Mouse (Mus musculus): ENCODE measurements around the gene Incenp.

Gene Incenp

GRCm38 (mm10) chr19:9899072-9899779, at the start of gene Incenp:
Gene Incenp, minus strand, starts transcription at chr19:9899551.
- peak; percentile 99 for DNase-seq (ENCODE audit: low read depth)

- DNase-seq (ENCODE audit: low read depth) = peak; percentile 94
Measured at GRCm38 (mm10) chr19:9946986-9947385, 47.6 kb upstream of the Incenp start.

GRCm38 (mm10) chr19:9945800-9946564, 46.6 kb upstream of the Incenp start:
- DNase-seq (ENCODE audit: low read depth) = peak; percentile 82

GRCm38 (mm10) chr19:9942539-9943533, 43.5 kb upstream of the Incenp start:
- DNase-seq (ENCODE audit: low read depth) = no peak

GRCm38 (mm10) chr19:9941809-9942208, 42.5 kb upstream of the Incenp start:
- no peak for DNase-seq (ENCODE audit: low read depth)

- no peak for DNase-seq (ENCODE audit: low read depth)
Measured at GRCm38 (mm10) chr19:9940903-9941302, 41.6 kb upstream of the Incenp start.

GRCm38 (mm10) chr19:9939841-9940240, 40.5 kb upstream of the Incenp start:
- no peak for DNase-seq (ENCODE audit: low read depth)

GRCm38 (mm10) chr19:9938824-9939303, 39.5 kb upstream of the Incenp start:
- peak; percentile 71 for DNase-seq (ENCODE audit: low read depth)

GRCm38 (mm10) chr19:9938156-9938823, 38.9 kb upstream of the Incenp start:
- DNase-seq (ENCODE audit: low read depth) = no peak

GRCm38 (mm10) chr19:9937428-9937827, 38.1 kb upstream of the Incenp start:
- no peak for DNase-seq (ENCODE audit: low read depth)

- peak; percentile 50 for DNase-seq (ENCODE audit: low read depth)
Measured at GRCm38 (mm10) chr19:9936579-9936978, 37.2 kb upstream of the Incenp start.

- DNase-seq (ENCODE audit: low read depth) = no peak
Measured at GRCm38 (mm10) chr19:9933908-9934307, 34.6 kb upstream of the Incenp start.

GRCm38 (mm10) chr19:9931167-9931607, 31.8 kb upstream of the Incenp start:
- peak; percentile 75 for DNase-seq (ENCODE audit: low read depth)

GRCm38 (mm10) chr19:9928089-9928488, 28.7 kb upstream of the Incenp start:
- DNase-seq (ENCODE audit: low read depth) = no peak

GRCm38 (mm10) chr19:9924769-9925272, 25.5 kb upstream of the Incenp start:
- DNase-seq (ENCODE audit: low read depth) = no peak

GRCm38 (mm10) chr19:9924034-9924768, 24.9 kb upstream of the Incenp start:
- no peak for DNase-seq (ENCODE audit: low read depth)

GRCm38 (mm10) chr19:9923048-9923447, 23.7 kb upstream of the Incenp start:
- no peak for DNase-seq (ENCODE audit: low read depth)

GRCm38 (mm10) chr19:9922228-9922627, 22.9 kb upstream of the Incenp start:
- peak; percentile 76 for DNase-seq (ENCODE audit: low read depth)

GRCm38 (mm10) chr19:9920835-9921784, 21.8 kb upstream of the Incenp start:
- DNase-seq (ENCODE audit: low read depth) = peak; percentile 91

All from NIH3T3 (cell line).